Mouse (Mus musculus): ENCODE measurements around the gene Map3k21. TPM values are rescaled to one million over a fixed set of nuclear protein-coding genes. Genes with fewer than 3 reads are reported as not detected.

Map3k21 gene
- total RNA-seq (2021), result 1 to 10 TPM; 2.0 to 2.8 TPM
- long read RNA-seq, result 0 reads

GRCm38 (mm10) chr8:125910365-125911228, at the start of gene Map3k21:
Map3k21 (plus strand) TSS chr8:125910450.
- no peak for DNase-seq (ENCODE audit: low spot score in 2 of 2)

GRCm38 (mm10) chr8:125866125-125866524, 44.1 kb upstream of the Map3k21 start:
- no peak for DNase-seq (ENCODE audit: low spot score in 2 of 2)

GRCm38 (mm10) chr8:125868552-125868951, 41.7 kb upstream of the Map3k21 start:
- no peak for DNase-seq (ENCODE audit: low spot score in 2 of 2)

- DNase-seq (ENCODE audit: low spot score in 2 of 2), result no peak
Measured at GRCm38 (mm10) chr8:125869739-125870138, 40.5 kb upstream of the Map3k21 start.

- DNase-seq (ENCODE audit: low spot score in 2 of 2), result no peak
Measured at GRCm38 (mm10) chr8:125870179-125870702, 40.0 kb upstream of the Map3k21 start.

- DNase-seq (ENCODE audit: low spot score in 2 of 2), result peak; percentile 86 to 87
Measured at GRCm38 (mm10) chr8:125870821-125871321, 39.4 kb upstream of the Map3k21 start.

- DNase-seq (ENCODE audit: low spot score in 2 of 2), result no peak
Measured at GRCm38 (mm10) chr8:125872501-125873249, 37.6 kb upstream of the Map3k21 start.

- no peak for DNase-seq (ENCODE audit: low spot score in 2 of 2)
Measured at GRCm38 (mm10) chr8:125873250-125873534, 37.1 kb upstream of the Map3k21 start.

GRCm38 (mm10) chr8:125880447-125880846, 29.8 kb upstream of the Map3k21 start:
- DNase-seq (ENCODE audit: low spot score in 2 of 2), result no peak

GRCm38 (mm10) chr8:125887549-125887948, 22.7 kb upstream of the Map3k21 start:
- no peak for DNase-seq (ENCODE audit: low spot score in 2 of 2)

GRCm38 (mm10) chr8:125889920-125890319, 20.3 kb upstream of the Map3k21 start:
- DNase-seq (ENCODE audit: low spot score in 2 of 2), result no peak

GRCm38 (mm10) chr8:125897388-125897787, 12.9 kb upstream of the Map3k21 start:
- DNase-seq (ENCODE audit: low spot score in 2 of 2), result no peak

- peak; percentile 41 to 68 for DNase-seq (ENCODE audit: low spot score in 2 of 2)
Measured at GRCm38 (mm10) chr8:125897868-125898788, 12.1 kb upstream of the Map3k21 start, which contains the start of gene Pcnx2. Pcnx2 (minus strand) TSS chr8:125898317.

- DNase-seq (ENCODE audit: low spot score in 2 of 2), result peak; percentile 74 to 80
Measured at GRCm38 (mm10) chr8:125898899-125899298, 11.4 kb upstream of the Map3k21 start.

GRCm38 (mm10) chr8:125901167-125901566, 9.1 kb upstream of the Map3k21 start:
- DNase-seq (ENCODE audit: low spot score in 2 of 2), result no peak

GRCm38 (mm10) chr8:125902521-125902920, 7.7 kb upstream of the Map3k21 start:
- no peak for DNase-seq (ENCODE audit: low spot score in 2 of 2)

GRCm38 (mm10) chr8:125905341-125905740, 4.9 kb upstream of the Map3k21 start:
- no peak for DNase-seq (ENCODE audit: low spot score in 2 of 2)

- DNase-seq (ENCODE audit: low spot score in 2 of 2), result no peak
Measured at GRCm38 (mm10) chr8:125907311-125907710, 2.9 kb upstream of the Map3k21 start.

- no peak for DNase-seq (ENCODE audit: low spot score in 2 of 2)
Measured at GRCm38 (mm10) chr8:125909661-125910364, 437 bp upstream of the Map3k21 start.

- DNase-seq (ENCODE audit: low spot score in 2 of 2), result no peak
Measured at GRCm38 (mm10) chr8:125911229-125911580, 955 bp downstream of the Map3k21 start.

All from layer of hippocampus, postnatal 10 days (tissue).